Mouse (Mus musculus) megakaryocyte progenitor cell, adult 5-6 weeks (primary cell): Measurements from ENCODE around the gene Rab11fip3. TPM values are rescaled to one million over a fixed set of nuclear protein-coding genes. Genes with fewer than 3 reads are reported as not detected.
A peak's percentile ranks its signal among the peaks of the same experiment; 100 is the strongest.

Experiments
- ATAC-seq: replicated peaks from 2 replicates; pipeline ENCODE4 v1.8.0; 2016; ENCODE audit warnings: mild to moderate bottlenecking, moderate TSS enrichment, inconsistent platforms; ENCODE audit not compliant: poor library complexity
- total RNA-seq, 2 experiments: library from RNA; stranded (forward) in 1 of 2; stranded (reverse) in 1 of 2; fragments of 157-497, 149-512 nt in 1 of 2; fragments of 200-1000 nt in 1 of 2; gene quantifications; 2 replicates each; pipeline versions ENCODE4 v1.2.3 to v1.2.4; 2015 to 2017

Gene Rab11fip3
- total RNA-seq, 2 experiments from 2014 or later: 0.69 to 0.83 TPM

GRCm38 (mm10) chr17:25943221-25943620 is 126.1 kb downstream of the Rab11fip3 start:
- ATAC-seq: peak; percentile 13

- ATAC-seq: peak; percentile 88
These were observed 126.7 kb downstream of the Rab11fip3 start for GRCm38 (mm10) chr17:25942597-25943151.

GRCm38 (mm10) chr17:25941511-25942241 is 127.7 kb downstream of the Rab11fip3 start:
- peak; percentile 59 for ATAC-seq

Other genes with a start within 250 kb of the Rab11fip3 start
- gene Wdr24, start 245.9 kb downstream of the Rab11fip3 start, total RNA-seq (2015): 10.0 and 10.1 TPM in 2 replicates
- gene Wdr24, start 245.9 kb downstream of the Rab11fip3 start, total RNA-seq (2017): 16.1 and 18.0 TPM in 2 replicates
- gene Jmjd8, start 240.7 kb downstream of the Rab11fip3 start, total RNA-seq (2015): 12.0 and 15.6 TPM in 2 replicates
- gene Jmjd8, start 240.7 kb downstream of the Rab11fip3 start, total RNA-seq (2017): 19.5 and 22.8 TPM in 2 replicates
- gene Stub1, start 236.2 kb downstream of the Rab11fip3 start, total RNA-seq (2015): 66.5 and 73.4 TPM in 2 replicates
- gene Stub1, start 236.2 kb downstream of the Rab11fip3 start, total RNA-seq (2017): 99.5 and 106 TPM in 2 replicates
- 1.0 and 1.1 TPM in 2 replicates for gene Rhbdl1, start 232.3 kb downstream of the Rab11fip3 start, total RNA-seq (2015)
- 2.5 TPM in 1 of 2 replicates, not detected in the other for gene Rhbdl1, start 232.3 kb downstream of the Rab11fip3 start, total RNA-seq (2017)
- gene Gm20683, start 227.8 kb downstream of the Rab11fip3 start, total RNA-seq (2015): 0.17 and 0.32 TPM in 2 replicates
- gene Gm20683, start 227.8 kb downstream of the Rab11fip3 start, total RNA-seq (2017): 0.54 and 0.78 TPM in 2 replicates
- 15.1 and 17.0 TPM in 2 replicates for gene Rhot2, start 224.7 kb downstream of the Rab11fip3 start, total RNA-seq (2015)
- gene Rhot2, start 224.7 kb downstream of the Rab11fip3 start, total RNA-seq (2017): 18.0 and 19.7 TPM in 2 replicates
- 29.5 and 37.9 TPM in 2 replicates for gene Wdr90, start 208.1 kb downstream of the Rab11fip3 start, total RNA-seq (2015)
- 17.4 and 17.6 TPM in 2 replicates for gene Wdr90, start 208.1 kb downstream of the Rab11fip3 start, total RNA-seq (2017)
- 41.0 and 42.2 TPM in 2 replicates for gene Mcrip2, start 200.8 kb downstream of the Rab11fip3 start, total RNA-seq (2015)
- gene Mcrip2, start 200.8 kb downstream of the Rab11fip3 start, total RNA-seq (2017): 8.6 and 19.7 TPM in 2 replicates
- 34.3 and 39.1 TPM in 2 replicates for gene Mettl26, start 194.5 kb downstream of the Rab11fip3 start, total RNA-seq (2015)
- 15.4 and 22.3 TPM in 2 replicates for gene Mettl26, start 194.5 kb downstream of the Rab11fip3 start, total RNA-seq (2017)
- 0.37 and 1.1 TPM in 2 replicates for gene Wfikkn1, start 188.7 kb downstream of the Rab11fip3 start, total RNA-seq (2015)
- 0.12 and 0.54 TPM in 2 replicates for gene Wfikkn1, start 188.7 kb downstream of the Rab11fip3 start, total RNA-seq (2017)
- gene Rab40c, start 149.8 kb downstream of the Rab11fip3 start, total RNA-seq (2015): 7.9 and 8.5 TPM in 2 replicates
- gene Rab40c, start 149.8 kb downstream of the Rab11fip3 start, total RNA-seq (2017): 10.4 and 12.0 TPM in 2 replicates
- gene Pigq, start 124.6 kb downstream of the Rab11fip3 start, total RNA-seq (2015): 53.3 and 56.3 TPM in 2 replicates
- gene Pigq, start 124.6 kb downstream of the Rab11fip3 start, total RNA-seq (2017): 41.6 and 41.8 TPM in 2 replicates
- not detected in 2 replicates for gene Nhlrc4, start 124.6 kb downstream of the Rab11fip3 start, total RNA-seq (2015)
- gene Nhlrc4, start 124.6 kb downstream of the Rab11fip3 start, total RNA-seq (2017): not detected in 2 replicates
- not detected in 2 replicates for gene A930017K11Rik, start 117.0 kb downstream of the Rab11fip3 start, total RNA-seq (2015)
- not detected in 2 replicates for gene A930017K11Rik, start 117.0 kb downstream of the Rab11fip3 start, total RNA-seq (2017)
- gene Capn15, start 83.8 kb downstream of the Rab11fip3 start, total RNA-seq (2015): 8.6 and 11.2 TPM in 2 replicates
- gene Capn15, start 83.8 kb downstream of the Rab11fip3 start, total RNA-seq (2017): 2.4 and 3.3 TPM in 2 replicates
- gene Decr2, start 20.8 kb upstream of the Rab11fip3 start, total RNA-seq (2015): 2.9 and 5.3 TPM in 2 replicates
- 10.1 and 11.7 TPM in 2 replicates for gene Decr2, start 20.8 kb upstream of the Rab11fip3 start, total RNA-seq (2017)
- gene Nme4, start 26.0 kb upstream of the Rab11fip3 start, total RNA-seq (2015): 46.5 and 47.1 TPM in 2 replicates
- gene Nme4, start 26.0 kb upstream of the Rab11fip3 start, total RNA-seq (2017): 42.7 and 45.4 TPM in 2 replicates
- 7.2 and 7.4 TPM in 2 replicates for gene Tmem8, start 43.7 kb upstream of the Rab11fip3 start, total RNA-seq (2015)
- 4.9 and 8.6 TPM in 2 replicates for gene Tmem8, start 43.7 kb upstream of the Rab11fip3 start, total RNA-seq (2017)
- 73.3 and 84.4 TPM in 2 replicates for gene Mrpl28, start 53.9 kb upstream of the Rab11fip3 start, total RNA-seq (2015)
- 40.7 and 46.4 TPM in 2 replicates for gene Mrpl28, start 53.9 kb upstream of the Rab11fip3 start, total RNA-seq (2017)
- gene Axin1, start 69.1 kb upstream of the Rab11fip3 start, total RNA-seq (2015): 26.2 and 34.6 TPM in 2 replicates
- 160 and 191 TPM in 2 replicates for gene Axin1, start 69.1 kb upstream of the Rab11fip3 start, total RNA-seq (2017)
- gene Pdia2, start 129.5 kb upstream of the Rab11fip3 start, total RNA-seq (2015): 0.42 and 2.4 TPM in 2 replicates
- gene Pdia2, start 129.5 kb upstream of the Rab11fip3 start, total RNA-seq (2017): 3.6 and 3.9 TPM in 2 replicates
- gene Rgs11, start 133.4 kb upstream of the Rab11fip3 start, total RNA-seq (2015): 0.42 TPM in 1 of 2 replicates, not detected in the other
- gene Rgs11, start 133.4 kb upstream of the Rab11fip3 start, total RNA-seq (2017): 0.33 TPM in 1 of 2 replicates, not detected in the other
- gene Arhgdig, start 138.2 kb upstream of the Rab11fip3 start, total RNA-seq (2015): 0.44 and 0.74 TPM in 2 replicates
- gene Arhgdig, start 138.2 kb upstream of the Rab11fip3 start, total RNA-seq (2017): 0.96 TPM in 1 of 2 replicates, not detected in the other
- gene Fam234a, start 174.7 kb upstream of the Rab11fip3 start, total RNA-seq (2015): 5.1 and 5.5 TPM in 2 replicates
- 4.6 and 6.4 TPM in 2 replicates for gene Fam234a, start 174.7 kb upstream of the Rab11fip3 start, total RNA-seq (2017)
- 68.1 and 69.9 TPM in 2 replicates for gene Luc7l, start 183.3 kb upstream of the Rab11fip3 start, total RNA-seq (2015)
- 100 and 126 TPM in 2 replicates for gene Luc7l, start 183.3 kb upstream of the Rab11fip3 start, total RNA-seq (2017)